Mouse (Mus musculus) right cerebral cortex, adult 2 months (tissue): ENCODE measurements around the gene Cntnap5b.
"Not testable (repeated sequence)": the region's sequence is repeated elsewhere in the genome, so short reads cannot be mapped to it uniquely, and the experiment has no call there.

Source experiments
- DNase-seq, 2 experiments: peaks; one replicate each; pipeline ENCODE4 v3.0.0; 2021 to 2022; ENCODE audit warnings: low spot score in 2 of 2

The Cntnap5b gene

DNA sequence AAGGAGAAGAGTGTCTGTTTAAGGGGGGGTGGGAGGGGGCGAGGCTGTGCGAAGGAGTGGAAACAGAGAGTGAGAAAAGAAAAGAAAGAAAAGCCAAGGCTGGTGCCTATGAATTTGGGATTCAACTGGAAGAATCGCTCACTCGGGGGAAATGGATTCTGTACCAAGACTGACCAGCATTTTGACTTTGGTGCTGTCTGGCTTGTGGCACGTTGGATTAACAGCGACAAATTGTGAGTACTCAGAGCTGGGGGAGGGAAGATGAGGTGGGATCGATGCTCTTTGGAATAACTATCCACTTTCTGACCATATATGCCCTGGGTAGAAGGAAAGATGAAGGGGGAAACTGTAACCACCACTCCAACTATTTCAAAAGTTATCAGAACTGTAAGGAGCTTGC lies at the start of gene Cntnap5b:
Gene Cntnap5b, plus strand, starts transcription at position 152 of the 400 bp plus-strand sequence.
- DNase-seq, result no peak

DNA sequence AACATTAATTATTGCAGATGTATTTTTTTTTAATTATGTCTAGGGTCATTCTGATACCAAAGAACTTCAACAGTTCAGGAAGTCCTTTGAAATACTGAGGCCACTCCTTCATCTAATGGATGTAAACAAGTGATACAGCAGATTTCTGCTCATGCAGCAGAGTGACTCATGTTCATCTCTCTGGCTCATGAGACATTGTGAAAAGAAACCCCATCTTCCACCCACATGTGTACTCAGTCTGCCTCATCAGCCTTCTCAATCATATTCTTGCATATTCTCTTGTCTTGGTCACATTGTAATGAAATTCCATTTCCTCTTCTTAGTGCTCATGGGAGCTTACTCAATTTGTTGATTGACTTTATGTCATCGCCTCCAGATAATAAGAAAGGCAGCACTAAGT lies 12.6 kb upstream of the Cntnap5b start:
- no peak for DNase-seq

DNA sequence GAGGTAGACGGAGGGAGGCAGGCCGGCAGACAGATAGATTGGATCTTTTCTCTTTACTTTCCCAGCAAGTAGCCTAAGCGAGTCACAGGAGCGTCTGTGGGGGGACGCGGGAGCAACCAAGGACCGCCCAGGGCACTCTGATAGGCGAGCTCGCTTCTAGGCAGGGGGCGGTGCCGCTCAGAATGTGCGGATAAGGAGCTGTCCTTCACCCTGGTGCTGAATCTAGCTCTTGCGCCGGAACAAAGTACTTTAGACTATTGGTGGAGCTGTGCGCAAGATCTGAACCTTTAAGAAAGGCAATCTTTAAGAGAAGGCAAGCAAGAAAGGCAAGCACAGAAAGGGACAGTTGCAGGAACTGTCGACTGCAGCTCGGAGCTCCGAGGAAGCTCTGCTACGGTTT lies 382 bp upstream of the Cntnap5b start:
- DNase-seq, result peak; percentile 57 to 64

DNA sequence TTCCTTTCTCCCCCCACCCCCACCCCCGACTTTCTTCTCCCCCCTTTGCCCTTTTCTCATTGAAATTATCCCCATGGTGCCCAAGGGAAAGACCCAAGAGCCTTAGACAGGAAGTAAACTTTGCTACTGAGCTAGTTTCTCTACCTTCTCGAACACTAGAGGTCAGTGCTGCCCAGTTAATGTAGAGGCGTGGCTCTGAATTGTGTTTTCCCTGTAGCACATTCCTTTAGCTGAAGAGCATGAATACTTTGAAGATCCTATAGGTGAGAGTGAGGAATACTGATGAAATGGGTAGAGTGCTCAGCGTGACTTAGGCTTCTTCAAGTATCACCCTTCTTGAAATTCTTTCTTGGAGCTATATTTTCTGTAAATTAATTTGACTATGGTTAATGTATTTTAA lies 1.6 kb downstream of the Cntnap5b start:
- peak; percentile 62 to 74 for DNase-seq

DNA sequence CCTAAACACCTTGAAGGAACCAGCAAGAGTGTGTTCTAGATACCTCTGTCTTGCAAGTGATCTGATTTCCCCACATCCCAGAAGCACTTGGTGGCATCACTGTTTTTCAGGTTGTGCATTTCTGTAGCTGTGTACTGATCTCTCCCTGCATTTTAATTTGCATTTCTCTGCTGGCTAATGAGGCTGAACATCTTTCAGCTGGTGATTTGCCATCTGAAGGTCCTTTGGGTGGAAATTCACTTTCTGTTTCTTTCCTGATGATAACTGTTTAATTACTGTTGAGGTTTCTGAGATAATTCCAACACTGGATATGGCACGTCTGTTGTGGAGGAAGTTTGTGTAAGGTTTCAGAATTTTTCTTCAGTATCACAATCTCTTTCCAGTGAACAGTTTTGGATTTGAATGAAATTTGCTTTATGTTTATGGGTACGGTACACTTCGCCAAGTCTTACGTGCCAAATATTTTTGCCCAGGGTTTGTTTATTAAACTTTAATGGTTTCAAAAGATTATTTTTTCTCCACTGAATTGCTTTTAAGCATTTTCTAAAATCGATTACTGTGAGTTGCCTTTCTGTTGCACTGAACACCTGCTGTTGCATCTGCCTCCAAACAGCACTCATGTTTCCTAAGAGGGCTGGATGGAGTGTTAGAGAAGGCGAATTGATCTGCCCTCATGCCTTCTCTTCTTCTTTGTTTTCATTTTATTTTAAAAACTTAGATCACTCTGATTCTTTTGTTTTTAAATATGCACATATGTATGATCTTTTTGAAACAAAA lies 41.0 kb downstream of the Cntnap5b start:
- DNase-seq, result peak in 1 of 2 experiments; percentile 4

DNA sequence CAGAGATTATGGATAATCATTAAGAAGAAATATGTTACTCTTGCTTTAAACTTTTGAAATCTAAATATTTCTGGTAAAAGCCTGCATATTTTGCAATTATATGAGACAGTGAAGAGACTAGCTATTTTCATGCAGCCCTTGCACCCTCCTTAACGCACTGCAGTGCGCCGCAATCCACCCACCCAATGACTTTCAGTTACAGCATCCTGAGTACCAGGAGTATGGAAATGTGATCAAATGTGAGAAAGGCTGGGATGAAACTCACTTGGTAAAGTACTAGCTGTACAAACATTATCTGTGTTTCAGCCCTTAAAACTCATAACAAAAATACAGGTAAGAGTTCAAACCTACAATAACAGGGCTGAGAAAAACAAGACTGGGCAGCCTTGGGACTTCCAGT lies 99.8 kb downstream of the Cntnap5b start:
- no peak for DNase-seq

DNA sequence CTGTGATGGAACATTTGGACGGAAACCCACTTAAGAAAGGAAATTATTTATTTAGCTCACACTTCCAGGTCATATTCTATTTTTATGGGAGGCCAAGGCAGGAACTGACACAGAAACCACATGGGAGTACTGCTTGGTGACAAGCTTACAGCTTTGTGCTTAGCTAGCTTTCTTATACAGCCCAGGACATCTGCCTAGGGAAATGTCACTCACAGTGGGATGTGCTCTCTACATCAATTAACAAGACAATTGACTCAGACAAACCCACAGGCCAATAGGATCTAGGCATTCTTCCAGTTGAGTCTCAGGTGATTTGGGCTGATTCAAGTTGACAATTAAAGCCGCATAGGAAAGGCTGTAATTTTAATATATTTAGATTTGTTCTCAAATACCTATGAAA lies 135.2 kb downstream of the Cntnap5b start:
- DNase-seq, result no peak

DNA sequence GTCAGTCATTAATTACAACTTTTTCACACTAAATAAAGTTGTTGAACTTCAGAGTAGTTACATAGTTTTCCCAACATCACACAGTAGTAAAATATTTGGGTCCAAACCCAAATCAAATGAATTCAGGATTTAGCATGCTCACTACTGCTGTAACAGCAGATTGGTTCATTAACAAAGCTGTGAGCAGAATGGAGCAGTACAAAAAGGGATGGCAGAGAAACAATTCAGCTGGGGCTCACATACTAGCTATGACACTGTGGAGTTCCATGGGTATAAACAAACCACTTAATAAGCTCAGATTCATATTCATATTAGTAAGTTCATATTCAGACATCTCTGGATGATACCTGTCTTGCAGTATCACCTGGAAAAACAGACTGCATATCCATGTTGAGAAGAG lies 170.9 kb downstream of the Cntnap5b start:
- no peak for DNase-seq

DNA sequence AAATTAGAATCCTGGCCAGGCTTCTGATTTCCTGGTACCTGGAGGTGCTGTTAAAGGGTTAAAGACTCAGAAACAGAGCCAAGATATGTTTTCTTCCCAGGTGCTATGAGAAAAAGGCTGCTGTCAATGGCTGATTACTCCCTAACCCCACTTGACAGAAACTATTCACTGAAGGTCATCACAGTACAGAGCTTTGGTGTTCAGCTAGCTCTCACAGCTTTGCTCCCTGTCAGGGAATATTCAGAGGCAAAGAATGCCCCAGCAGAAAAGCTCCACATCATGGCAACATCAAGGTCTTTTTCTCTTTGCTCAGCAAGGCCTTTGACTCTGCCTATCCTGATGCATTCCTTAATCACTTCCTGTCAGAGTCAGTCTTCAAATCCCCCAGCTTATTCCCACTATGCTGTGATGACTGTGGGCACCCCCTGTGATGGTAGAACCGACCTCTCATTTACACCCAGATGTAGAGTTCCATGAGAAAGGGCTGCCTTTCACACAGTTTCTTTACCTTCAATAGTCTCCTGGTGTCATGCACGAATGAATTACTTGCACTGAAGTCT lies 186.9 kb downstream of the Cntnap5b start:
- no peak for DNase-seq

DNA sequence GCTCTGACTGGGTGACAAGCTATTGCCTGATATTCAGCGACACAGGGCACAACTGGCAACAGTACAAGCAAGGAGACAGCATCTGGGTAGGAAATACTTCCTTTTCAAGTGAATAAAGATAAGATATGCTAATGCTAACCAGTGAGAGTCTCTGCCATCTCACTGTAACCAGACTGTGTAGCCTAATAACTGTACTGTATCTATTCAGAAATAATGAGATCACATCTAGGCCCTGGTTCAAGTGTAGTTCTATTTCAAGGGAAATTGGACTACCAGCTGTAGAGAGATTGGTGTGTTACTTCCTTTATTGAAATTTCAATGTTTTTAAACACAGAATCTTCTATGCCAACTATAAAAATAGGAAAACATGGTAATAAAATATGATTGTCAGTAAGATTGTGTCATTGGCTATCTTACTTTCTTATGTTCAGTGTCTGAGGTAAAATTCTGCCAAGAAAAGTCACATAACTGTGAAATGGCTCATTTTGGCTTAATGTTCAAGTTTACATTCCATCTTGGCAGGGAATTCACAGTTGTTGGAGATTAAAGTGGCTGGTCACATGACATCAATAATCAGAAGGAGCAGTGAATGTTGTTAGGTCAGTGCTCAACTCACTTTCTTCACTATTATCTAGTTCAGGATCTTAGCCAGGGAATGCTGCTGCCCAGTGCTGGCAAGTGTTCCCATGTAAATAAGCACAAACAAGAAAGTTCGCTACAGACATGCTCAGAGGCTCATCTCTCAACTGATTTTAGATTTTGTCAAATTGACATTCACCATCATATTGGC lies 194.9 kb downstream of the Cntnap5b start:
- no peak for DNase-seq

DNA sequence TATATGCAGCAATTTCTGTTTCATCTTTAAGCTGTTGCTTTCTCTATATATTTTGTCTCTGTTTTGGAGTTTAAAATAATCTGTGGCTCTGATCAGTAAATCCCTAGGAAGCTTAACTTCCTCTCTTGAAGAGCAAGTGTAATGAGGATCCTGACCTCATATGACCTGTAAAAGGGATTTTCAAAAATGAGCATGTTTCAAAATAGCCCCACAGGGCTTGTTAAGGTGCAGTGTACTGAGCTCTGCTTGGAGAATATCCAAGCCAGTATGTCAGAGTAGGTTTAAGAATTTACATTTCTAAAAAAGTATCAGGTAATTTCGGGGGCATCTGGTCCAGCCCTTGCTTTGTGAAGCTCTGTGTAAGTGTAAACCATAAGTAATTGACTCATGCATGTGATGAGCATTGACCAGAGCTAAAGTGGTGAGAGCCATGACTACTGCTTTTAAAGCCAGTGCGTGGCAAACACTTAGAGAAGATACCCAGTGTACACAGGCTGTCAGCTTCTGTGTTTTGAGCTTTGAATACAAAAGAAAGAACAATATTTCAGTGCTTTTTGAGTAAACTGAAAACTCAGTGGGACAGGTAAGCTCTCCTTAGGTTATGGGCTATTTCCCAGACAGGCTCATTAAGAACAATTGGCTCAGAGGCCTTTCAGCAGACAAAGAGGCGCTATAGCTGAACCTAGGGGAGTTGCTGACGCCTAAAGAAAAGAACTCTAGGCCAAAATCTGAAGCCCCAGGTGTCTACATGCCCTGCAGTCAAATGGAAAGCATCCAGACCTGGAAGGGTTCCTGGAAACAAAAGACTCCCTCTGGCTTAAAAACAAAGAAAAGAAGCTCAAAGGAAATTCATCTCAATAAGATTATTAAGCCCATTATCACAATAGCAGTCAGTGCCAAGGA lies 197.9 kb downstream of the Cntnap5b start:
- no peak for DNase-seq

DNA sequence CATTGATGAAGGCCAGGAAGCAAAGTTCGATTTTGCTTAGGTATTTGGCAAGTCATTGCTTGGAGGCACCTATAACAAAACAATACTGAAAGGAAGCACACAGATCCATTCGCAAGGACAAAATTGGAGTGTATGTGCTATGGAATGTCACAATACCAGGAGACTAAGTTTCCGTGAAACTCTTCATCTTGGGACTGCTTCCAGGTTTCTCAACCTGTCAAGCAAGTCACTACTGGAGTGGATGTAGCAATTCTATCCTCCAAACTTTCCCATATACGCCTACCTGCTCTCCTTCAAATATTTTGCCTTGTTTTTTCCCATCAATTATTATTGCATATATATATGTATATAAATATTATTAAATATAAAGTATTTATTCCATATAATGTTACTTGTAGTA lies 228.7 kb downstream of the Cntnap5b start:
- not testable (repeated sequence) for DNase-seq

DNA sequence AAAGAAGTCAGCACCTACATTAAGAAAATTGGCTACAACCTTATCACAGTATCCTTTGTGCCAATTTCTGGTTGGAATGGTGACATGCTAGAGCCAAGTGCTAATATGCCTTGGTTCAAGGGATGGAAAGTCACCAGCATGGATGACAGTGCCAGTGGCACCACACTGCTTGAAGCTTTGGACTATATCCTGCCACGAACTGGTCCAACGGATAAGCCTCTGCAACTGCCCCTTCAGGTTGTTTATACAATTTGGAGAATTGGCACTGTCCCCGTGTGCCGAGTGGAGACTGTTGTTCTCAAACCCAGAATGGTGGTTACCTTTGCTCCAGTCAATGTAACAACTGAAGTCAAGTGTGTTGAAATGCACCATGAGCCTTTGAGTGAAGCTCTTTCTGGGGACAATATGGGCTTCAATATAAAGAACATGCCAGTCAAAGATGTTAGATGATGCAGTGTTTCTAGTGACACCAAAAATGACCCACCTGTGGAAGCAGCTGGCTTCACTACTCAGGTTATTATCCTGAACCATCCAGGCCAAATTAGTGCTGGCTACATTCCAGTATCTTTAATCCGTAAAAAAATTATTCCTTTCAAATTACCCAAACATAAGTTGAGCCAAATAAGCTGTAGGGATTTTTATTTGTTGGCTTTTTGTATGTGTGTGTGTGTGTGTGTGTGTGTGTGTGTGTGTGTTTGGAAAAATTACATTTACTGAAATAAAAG lies 233.6 kb downstream of the Cntnap5b start:
- no peak for DNase-seq

DNA sequence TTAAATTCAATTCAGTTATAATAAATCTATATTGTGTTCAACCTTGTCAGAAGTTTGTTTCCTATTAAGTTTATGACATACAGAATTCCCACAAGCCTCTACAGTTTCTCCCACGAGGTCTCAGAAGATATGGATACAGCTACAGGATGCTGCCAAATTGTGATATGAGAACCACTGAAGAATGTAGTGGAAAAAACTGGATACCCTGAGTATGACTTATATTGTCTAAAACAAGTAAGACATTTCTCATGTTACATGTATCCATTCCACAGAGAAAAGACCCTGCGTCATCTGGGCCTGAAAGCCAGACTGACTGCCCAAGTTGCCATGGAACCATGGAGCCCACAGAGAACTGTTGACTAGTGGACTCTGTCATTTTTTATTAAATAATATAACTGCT lies 269.2 kb downstream of the Cntnap5b start:
- DNase-seq, result no peak

DNA sequence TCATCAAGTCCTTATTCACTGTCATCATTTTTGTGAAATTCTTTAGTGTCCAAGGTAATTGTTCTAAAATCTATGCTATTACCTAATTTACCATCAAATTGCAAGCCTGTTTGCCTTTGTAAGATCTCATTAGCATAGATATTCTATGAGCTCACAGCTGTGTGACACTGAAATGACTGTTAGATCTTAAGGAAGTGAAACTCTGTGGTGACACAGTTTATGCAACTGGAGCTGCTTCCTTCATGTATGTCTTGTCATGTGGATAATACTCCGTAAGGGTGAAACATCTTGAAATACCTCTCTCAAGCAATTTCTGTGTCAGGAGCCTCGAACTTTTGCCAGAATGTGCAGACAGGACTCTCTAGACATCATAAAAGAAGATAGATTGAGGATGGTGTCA lies 307.2 kb downstream of the Cntnap5b start:
- DNase-seq, result no peak

DNA sequence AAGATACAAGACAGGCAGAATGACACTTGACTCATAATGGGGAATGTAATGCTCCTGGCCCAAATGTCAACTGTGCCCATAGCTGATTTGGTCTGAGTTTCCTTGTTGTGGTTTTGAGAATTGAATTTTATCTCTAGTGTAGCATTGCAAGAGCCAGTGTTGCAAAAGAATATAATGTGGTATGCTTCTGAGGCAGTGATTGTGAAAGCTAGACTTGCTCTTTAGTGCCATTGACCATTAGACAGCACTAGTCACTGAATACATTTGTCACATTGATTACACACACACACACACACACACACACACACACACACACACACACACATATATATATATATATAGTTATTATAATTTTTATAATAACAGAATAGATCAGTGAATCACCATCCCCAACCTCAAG lies 328.0 kb downstream of the Cntnap5b start:
- DNase-seq, result no peak

DNA sequence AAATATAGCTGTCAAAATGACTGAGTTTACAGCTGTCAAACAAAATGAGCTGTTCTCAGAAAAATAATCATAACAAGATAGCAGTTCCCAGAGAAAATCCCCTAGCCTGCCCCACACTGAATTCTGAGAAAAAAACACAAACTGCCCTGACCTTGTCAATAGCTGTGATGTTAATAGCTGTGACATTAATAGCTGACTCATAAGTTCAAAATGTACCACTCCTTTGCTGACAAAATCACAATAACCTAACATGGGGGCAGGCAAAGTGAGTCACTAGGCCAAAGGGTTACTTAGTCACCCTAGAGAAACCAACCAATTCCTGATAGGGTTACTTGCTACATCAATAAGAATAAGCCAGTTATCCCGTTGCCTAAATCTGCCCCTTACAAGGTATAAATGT lies 328.5 kb downstream of the Cntnap5b start:
- no peak for DNase-seq

DNA sequence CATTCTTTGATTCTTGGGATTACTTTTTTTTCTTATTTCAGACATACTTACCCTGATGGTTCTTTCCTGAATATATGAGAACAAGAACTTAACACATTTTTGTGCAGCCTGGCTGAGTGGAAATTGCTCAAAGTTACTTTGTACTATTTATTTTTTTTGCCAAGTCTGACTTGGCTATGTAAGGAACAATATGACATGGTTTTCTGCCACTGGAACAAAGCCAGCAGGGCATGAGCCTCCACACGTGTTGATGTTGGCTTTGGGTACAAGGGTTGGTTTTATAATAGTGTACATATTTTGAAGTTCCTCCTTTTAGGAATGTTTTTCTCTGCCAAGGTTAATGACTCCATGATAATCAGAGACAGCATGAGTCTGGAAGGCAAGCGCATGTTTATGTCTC lies 331.8 kb downstream of the Cntnap5b start:
- DNase-seq, result no peak

DNA sequence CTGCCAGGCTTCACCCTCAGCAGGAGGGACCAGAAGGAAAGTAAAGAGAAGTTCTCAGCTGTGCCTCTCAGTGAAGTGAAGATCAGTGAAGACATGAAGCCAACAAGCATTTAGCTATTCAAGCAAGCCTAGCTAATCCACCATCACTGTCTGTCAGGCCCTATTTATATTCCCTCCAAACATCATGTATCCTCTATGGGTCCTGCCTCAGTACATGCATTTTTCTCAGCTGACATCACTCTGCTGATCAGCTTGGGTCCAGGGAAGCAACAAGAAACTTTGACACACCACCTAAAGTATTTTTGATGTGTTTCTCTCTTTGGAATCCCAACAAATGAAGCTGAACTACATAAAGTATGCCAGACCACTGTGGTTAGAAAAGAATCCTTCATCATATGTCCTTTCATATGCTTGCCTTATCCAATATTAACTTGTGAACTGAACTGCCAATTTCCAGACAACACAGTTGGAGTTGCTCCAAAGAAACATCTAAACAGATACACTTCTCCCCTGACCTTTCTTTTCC lies 349.9 kb downstream of the Cntnap5b start:
- DNase-seq, result no peak

DNA sequence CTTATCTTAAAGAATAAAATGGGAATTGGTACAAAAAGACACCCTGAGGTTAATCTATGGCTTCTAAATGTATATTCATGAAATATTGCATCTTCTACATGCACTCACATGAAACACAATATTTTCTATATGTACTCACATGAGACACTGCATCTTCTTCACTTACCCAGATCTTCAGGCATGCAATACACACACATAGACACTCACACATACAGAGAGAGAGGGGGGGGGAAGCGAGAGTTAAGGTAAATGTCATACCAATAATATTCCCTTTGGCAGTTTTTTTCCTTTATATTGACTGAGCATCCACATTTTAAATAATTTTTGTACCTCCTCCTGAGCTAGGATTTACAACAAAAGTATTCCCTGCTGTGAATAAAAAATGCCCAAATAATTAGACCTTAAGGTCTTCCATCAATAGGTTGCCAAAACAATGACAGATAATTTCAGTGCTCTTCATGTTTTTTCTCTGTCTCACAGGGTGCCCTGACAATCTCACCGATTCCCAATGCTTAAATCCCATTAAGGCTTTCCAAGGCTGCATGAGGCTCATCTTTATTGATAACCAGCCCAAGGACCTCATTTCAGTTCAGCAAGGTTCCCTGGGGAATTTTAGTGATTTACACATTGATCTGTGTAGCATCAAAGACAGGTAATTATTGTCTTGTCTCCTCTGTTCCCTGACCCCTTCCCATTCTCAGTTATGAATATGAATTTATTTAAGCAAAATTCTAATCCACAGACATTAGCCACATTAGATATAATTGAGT lies 391.2 kb downstream of the Cntnap5b start:
- DNase-seq, result no peak
